Mouse (Mus musculus): ENCODE measurements around the gene Atp8b4.

- TF ChIP-seq CTCF (IDR thresholded peaks at IDR 0.05; ENCODE audit: low read depth, low read length) (no peak), EP300 (IDR thresholded peaks at IDR 0.05; ENCODE audit: insufficient read depth, low read depth, low read length) (no peak)
Measured at GRCm38 (mm10) chr2:126505156-126505555, 4.7 kb upstream of the Atp8b4 start.

All from ES-Bruce4 (cell line).